Mouse (Mus musculus) hindbrain, embryonic 12.5 days (tissue): Measurements from ENCODE around the gene Rnf41. TPM values are rescaled to one million over a fixed set of nuclear protein-coding genes. Genes with fewer than 3 reads are reported as not detected.

Source experiments
- ATAC-seq: fragments of 200-750 bp; cut with Nextera tagmentation; 2 replicates; pipeline ENCODE4 v1.8.0; 2017; ENCODE audit warnings: moderate TSS enrichment; ENCODE audit not compliant: low FRiP score
- H3K27ac ChIP-seq: fragments of 300-500 bp; sonication (generic); 2 replicates; pipeline ENCODE4 v1.5.1; 2016; ENCODE audit warnings: mild to moderate bottlenecking
- H3K27me3 ChIP-seq: fragments of 300-500 bp; sonication (generic); 2 replicates; pipeline ENCODE4 v1.6.1; 2016; ENCODE audit warnings: mild to moderate bottlenecking
- H3K36me3 ChIP-seq: fragments of 300-500 bp; sonication (generic); 2 replicates; pipeline ENCODE4 v1.6.1; 2016; ENCODE audit warnings: mild to moderate bottlenecking
- H3K4me1 ChIP-seq: fragments of 300-500 bp; sonication (generic); 2 replicates; pipeline ENCODE4 v1.6.1; 2016
- H3K4me2 ChIP-seq: fragments of 300-500 bp; sonication (generic); replicated peaks from 2 replicates; pipeline ENCODE4 v1.6.1; 2016; ENCODE audit warnings: mild to moderate bottlenecking
- H3K4me3 ChIP-seq: fragments of 300-500 bp; sonication (generic); 2 replicates; pipeline ENCODE4 v1.5.1; 2016; ENCODE audit warnings: mild to moderate bottlenecking
- H3K9ac ChIP-seq: fragments of 300-500 bp; sonication (generic); 2 replicates; pipeline ENCODE4 v1.6.1; 2016; ENCODE audit warnings: mild to moderate bottlenecking, moderate library complexity
- H3K9me3 ChIP-seq: fragments of 300-500 bp; sonication (generic); replicated peaks from 2 replicates; pipeline ENCODE4 v1.6.1; 2016; ENCODE audit warnings: mild to moderate bottlenecking
- WGBS: fragments of 180-500 bp; shearing (Covaris S2); methylation state at CpG from one replicate; pipeline ENCODE4 v1.1.7; 2016; 5-methylcytosine and 5-hydroxymethylcytosine counted together
- microRNA-seq: library from miRNA; unstranded; fragments of <30 nt; microRNA quantifications from one replicate; pipeline ENCODE4, GENCODE M21; 2017
- polyA plus RNA-seq: library from polyadenylated mRNA; unstranded; fragments of >200 nt; fragmentation: Nextera tagmentation; extraction: Ambion mirVana; gene quantifications from 2 replicates; pipeline ENCODE4 v1.2.1, GENCODE M21; 2016

Rnf41 gene
- polyA plus RNA-seq, 1 experiment from 2014 or later: 61.4 TPM

DNA sequence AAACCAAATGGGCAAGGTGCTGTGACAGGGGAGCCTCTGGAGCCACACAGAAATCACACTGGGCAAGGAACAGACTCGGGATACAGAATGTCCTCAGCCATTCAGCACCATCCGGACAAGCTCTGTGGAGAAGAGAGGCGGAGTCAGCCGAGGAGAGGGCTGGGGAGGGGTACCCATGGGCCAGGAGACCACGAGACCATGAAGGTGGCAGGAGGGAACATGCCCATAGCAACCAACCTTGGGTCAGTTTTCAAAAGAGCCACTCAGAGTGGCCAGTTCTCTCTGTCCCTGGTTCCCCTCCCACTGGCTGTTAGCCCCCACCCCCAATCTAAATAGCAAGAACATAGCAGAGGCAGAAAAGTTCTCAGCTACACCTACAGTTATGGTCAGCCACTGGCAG, 79.5 kb downstream of the Rnf41 start:
- peak overlapping the region; percentile 52; the same call in 1 of the 2 replicates for H3K27ac ChIP-seq
- ATAC-seq: no peak
- 55% methylated on average over 5 of the region's 5 CpGs for WGBS
- 0 out of 2 replicates have a peak overlapping the region, but pooled peaks have one; percentile 75 for H3K4me3 ChIP-seq
- H3K9me3 ChIP-seq: no peaks in the 10 kb centered on the region
- no peaks in the 10 kb centered on the region for H3K27me3 ChIP-seq
- peaks cover 31% of the 10 kb centered on the region for H3K4me1 ChIP-seq
- no peak overlapping the region for H3K9ac ChIP-seq
- peaks cover 60% of the 10 kb centered on the region for H3K36me3 ChIP-seq
- H3K4me2 ChIP-seq: 0 out of 2 replicates have a peak overlapping the region, but pooled peaks have one; percentile 66

Small RNAs within 50 kb of the gene (microRNA-seq; reads per million reads assigned to microRNA genes)
- not detected for gene Gm25361
- gene Gm26308: not detected
- not detected for gene Mir6914
- 1.9 reads per million for gene Mir6915
- not detected for gene Mir8105

Other genes starting within 250 kb of the Rnf41 start
- 22.5 and 25.5 TPM in 2 replicates for gene Rbms2, start 231.4 kb upstream of the Rnf41 start, polyA plus RNA-seq
- 0.61 and 0.70 TPM in 2 replicates for gene Gls2, start 217.2 kb upstream of the Rnf41 start, polyA plus RNA-seq
- gene Spryd4, start 199.8 kb upstream of the Rnf41 start, polyA plus RNA-seq: 24.5 and 25.6 TPM in 2 replicates
- not detected in 2 replicates for gene Mip, start 185.8 kb upstream of the Rnf41 start, polyA plus RNA-seq
- gene Timeless, start 179.6 kb upstream of the Rnf41 start, polyA plus RNA-seq: 46.2 and 53.7 TPM in 2 replicates
- gene Apon, start 157.6 kb upstream of the Rnf41 start, polyA plus RNA-seq: 0.34 and 0.40 TPM in 2 replicates
- gene Apof, start 143.0 kb upstream of the Rnf41 start, polyA plus RNA-seq: not detected in 2 replicates
- gene Stat2, start 141.1 kb upstream of the Rnf41 start, polyA plus RNA-seq: 23.1 and 26.5 TPM in 2 replicates
- 0.22 TPM in 1 of 2 replicates, not detected in the other for gene Il23a, start 112.9 kb upstream of the Rnf41 start, polyA plus RNA-seq
- gene Pan2, start 108.3 kb upstream of the Rnf41 start, polyA plus RNA-seq: 33.5 and 34.1 TPM in 2 replicates
- gene Cnpy2, start 89.2 kb upstream of the Rnf41 start, polyA plus RNA-seq: 242 and 244 TPM in 2 replicates
- 207 and 208 TPM in 2 replicates for gene Cs, start 73.9 kb upstream of the Rnf41 start, polyA plus RNA-seq
- gene Coq10a, start 42.7 kb upstream of the Rnf41 start, polyA plus RNA-seq: 31.7 and 32.8 TPM in 2 replicates
- 13.6 and 13.7 TPM in 2 replicates for gene Ankrd52, start 34.5 kb upstream of the Rnf41 start, polyA plus RNA-seq
- 0.43 TPM in 1 of 2 replicates, not detected in the other for gene Slc39a5, start 10.4 kb upstream of the Rnf41 start, polyA plus RNA-seq
- 102 and 104 TPM in 2 replicates for gene Nabp2, start 165 bp upstream of the Rnf41 start, polyA plus RNA-seq
- gene Smarcc2, start 47.6 kb downstream of the Rnf41 start, polyA plus RNA-seq: 195 and 215 TPM in 2 replicates
- 836 and 860 TPM in 2 replicates for gene Myl6, start 82.5 kb downstream of the Rnf41 start, polyA plus RNA-seq
- gene Myl6b, start 87.0 kb downstream of the Rnf41 start, polyA plus RNA-seq: 2.9 and 3.3 TPM in 2 replicates
- 28.9 and 30.9 TPM in 2 replicates for gene Esyt1, start 114.2 kb downstream of the Rnf41 start, polyA plus RNA-seq
- 20.8 TPM in 2 replicates for gene Zc3h10, start 136.1 kb downstream of the Rnf41 start, polyA plus RNA-seq
- gene Rpl41, start 137.6 kb downstream of the Rnf41 start, polyA plus RNA-seq: 2,172 and 2,716 TPM in 2 replicates
- 140 and 143 TPM in 2 replicates for gene Pa2g4, start 154.3 kb downstream of the Rnf41 start, polyA plus RNA-seq
- 9.8 and 11.7 TPM in 2 replicates for gene Erbb3, start 178.0 kb downstream of the Rnf41 start, polyA plus RNA-seq
- 418 and 515 TPM in 2 replicates for gene Rps26, start 215.1 kb downstream of the Rnf41 start, polyA plus RNA-seq
- 8.7 and 9.8 TPM in 2 replicates for gene Ikzf4, start 234.3 kb downstream of the Rnf41 start, polyA plus RNA-seq